Mouse (Mus musculus) heart, postnatal 0 days (tissue): Measurements from ENCODE around the gene Gpr153.

Experiments
- CTCF ChIP-seq: IDR thresholded peaks from 2 replicates; pipeline ENCODE4 v1.5.1; 2016; ENCODE audit warnings: antibody characterized with exemption, control low read depth, low read depth
- EP300 ChIP-seq: IDR thresholded peaks from 2 replicates; pipeline ENCODE4 v1.6.1; 2016; ENCODE audit warnings: antibody characterized with exemption, low read depth

DNA sequence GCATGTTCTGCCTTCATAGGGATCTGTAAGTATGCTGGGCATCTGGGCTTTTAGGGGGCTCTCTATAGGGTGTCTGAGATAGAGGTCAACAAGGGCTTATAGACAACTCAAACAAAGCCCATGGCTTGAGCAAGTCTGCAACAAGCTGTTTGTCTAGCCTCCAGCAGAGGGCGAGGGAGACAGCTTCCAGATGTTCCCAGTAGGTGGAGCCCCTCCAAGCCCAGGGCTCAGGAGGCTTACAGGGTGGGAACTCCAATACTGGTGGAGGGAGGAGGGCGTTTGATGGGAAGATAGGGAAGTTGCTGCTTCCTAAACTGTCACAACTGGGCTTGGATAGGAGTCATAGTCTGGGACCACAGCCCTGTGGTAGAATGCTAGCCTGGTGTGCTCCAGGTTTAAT, 58.9 kb downstream of the Gpr153 start:
- TF ChIP-seq CTCF (peak; percentile 99), EP300 (no peak)
